Mouse (Mus musculus) midbrain, embryonic 16.5 days (tissue): Measurements from ENCODE around the gene Eml4. TPM values are rescaled to one million over a fixed set of nuclear protein-coding genes. Genes with fewer than 3 reads are reported as not detected.

Experiments used
- ATAC-seq: fragments of 200-750 bp; cut with Nextera tagmentation; 2 replicates; pipeline ENCODE4 v1.8.0; 2017; ENCODE audit warnings: moderate TSS enrichment
- H3K27ac ChIP-seq: fragments of 300-500 bp; sonication (generic); 2 replicates; pipeline ENCODE4 v1.5.1; 2014; ENCODE audit warnings: mild to moderate bottlenecking, low read length, mixed read lengths
- H3K27me3 ChIP-seq: fragments of 300-500 bp; sonication (generic); 2 replicates; pipeline ENCODE4 v1.6.1; 2014; ENCODE audit warnings: low read depth, low read length, mixed read lengths; ENCODE audit not compliant: control insufficient read depth, insufficient read depth
- H3K36me3 ChIP-seq: fragments of 300-500 bp; sonication (generic); 2 replicates; pipeline ENCODE4 v1.6.1; 2014; ENCODE audit warnings: mild to moderate bottlenecking, low read length, moderate library complexity, mixed read lengths; ENCODE audit not compliant: control insufficient read depth, insufficient read depth
- H3K4me1 ChIP-seq: fragments of 300-500 bp; sonication (generic); 2 replicates; pipeline ENCODE4 v1.6.1; 2014; ENCODE audit warnings: mild to moderate bottlenecking, low read length, mixed read lengths; ENCODE audit not compliant: control insufficient read depth, insufficient read depth
- H3K4me2 ChIP-seq: fragments of 300-500 bp; sonication (generic); 2 replicates; pipeline ENCODE4 v1.6.1; 2014; ENCODE audit warnings: mild to moderate bottlenecking, low read length, mixed read lengths
- H3K4me3 ChIP-seq: fragments of 300-500 bp; sonication (generic); 2 replicates; pipeline ENCODE4 v1.5.1; 2014; ENCODE audit warnings: low read depth, mild to moderate bottlenecking, low read length, moderate library complexity, mixed read lengths
- H3K9ac ChIP-seq: fragments of 300-500 bp; sonication (generic); 2 replicates; pipeline ENCODE4 v1.6.1; 2014; ENCODE audit warnings: low read depth, low read length, mixed read lengths
- H3K9me3 ChIP-seq: fragments of 300-500 bp; sonication (generic); replicated peaks from 2 replicates; pipeline ENCODE4 v1.6.1; 2014; ENCODE audit warnings: mild to moderate bottlenecking, low read length, mixed read lengths; ENCODE audit not compliant: control insufficient read depth, poor library complexity, severe bottlenecking
- WGBS: fragments of 180-500 bp; shearing (Covaris S2); extraction: QIAGEN DNeasy Blood & Tissue Kit; methylation state at CpG from one replicate; pipeline ENCODE4 v1.1.7; 2014; 5-methylcytosine and 5-hydroxymethylcytosine counted together
- polyA plus RNA-seq: library from polyadenylated mRNA; unstranded; fragments of >200 nt; fragmentation: Nextera tagmentation; extraction: Ambion mirVana; gene quantifications from 2 replicates; pipeline ENCODE4 v1.2.1, GENCODE M21; 2015

Eml4 gene
- polyA plus RNA-seq, 1 experiment from 2014 or later = 27.5 TPM

GRCm38 (mm10) chr17:83452451-83452850 lies 101.7 kb downstream of the Eml4 start:
- Histone ChIP-seq H3K4me2 (no peak overlapping the region), H3K27ac (no peak overlapping the region), H3K9ac (no peak overlapping the region), H3K9me3 (no peaks in the 10 kb centered on the region), H3K4me1 (no peaks in the 10 kb centered on the region), H3K4me3 (no peak overlapping the region), H3K27me3 (no peaks in the 10 kb centered on the region), H3K36me3 (peaks cover 15% of the 10 kb centered on the region)
- WGBS = 93% methylated on average over 8 of the region's 8 CpGs
- no peak for ATAC-seq

GRCm38 (mm10) chr17:83453587-83453986 lies 102.9 kb downstream of the Eml4 start:
- WGBS = 76% methylated on average over 5 of the region's 5 CpGs
- no peak for ATAC-seq
- no peaks in the 10 kb centered on the region for H3K9me3 ChIP-seq
- no peak overlapping the region for H3K4me2 ChIP-seq
- H3K27ac ChIP-seq = no peak overlapping the region
- H3K4me3 ChIP-seq = no peak overlapping the region
- no peaks in the 10 kb centered on the region for H3K4me1 ChIP-seq
- H3K36me3 ChIP-seq = peaks cover 15% of the 10 kb centered on the region
- no peaks in the 10 kb centered on the region for H3K27me3 ChIP-seq
- no peak overlapping the region for H3K9ac ChIP-seq

- ATAC-seq = no peak
- peaks cover 8% of the 10 kb centered on the region for H3K36me3 ChIP-seq
Measured at GRCm38 (mm10) chr17:83457271-83457670, 106.5 kb downstream of the Eml4 start.

GRCm38 (mm10) chr17:83465969-83466368 lies 115.2 kb downstream of the Eml4 start:
- no peaks in the 10 kb centered on the region for H3K27me3 ChIP-seq
- no peak overlapping the region for H3K27ac ChIP-seq
- H3K4me3 ChIP-seq = no peak overlapping the region
- H3K4me1 ChIP-seq = no peaks in the 10 kb centered on the region
- ATAC-seq = no peak
- no peak overlapping the region for H3K4me2 ChIP-seq
- H3K9ac ChIP-seq = no peak overlapping the region
- H3K36me3 ChIP-seq = peaks cover 7% of the 10 kb centered on the region; the same call in 1 of the 2 replicates
- 93% methylated on average over 5 of the region's 5 CpGs for WGBS
- no peaks in the 10 kb centered on the region for H3K9me3 ChIP-seq

More at GRCm38 (mm10) chr17:83457271-83457670, 106.5 kb downstream of the Eml4 start:
- no peaks in the 10 kb centered on the region for H3K4me1 ChIP-seq
- H3K9me3 ChIP-seq = no peaks in the 10 kb centered on the region
- no peak overlapping the region for H3K9ac ChIP-seq
- no peak overlapping the region for H3K4me2 ChIP-seq
- no peak overlapping the region for H3K4me3 ChIP-seq
- H3K27me3 ChIP-seq = no peaks in the 10 kb centered on the region
- no peak overlapping the region for H3K27ac ChIP-seq
- WGBS = 90% methylated on average over 1 of the region's 1 CpGs

- Histone ChIP-seq H3K4me1 (no peaks in the 10 kb centered on the region), H3K9ac (no peak overlapping the region), H3K27ac (no peak overlapping the region), H3K36me3 (peaks cover 7% of the 10 kb centered on the region; the same call in 1 of the 2 replicates), H3K27me3 (no peaks in the 10 kb centered on the region), H3K4me2 (no peak overlapping the region), H3K9me3 (no peaks in the 10 kb centered on the region), H3K4me3 (no peak overlapping the region)
- WGBS = 65% methylated on average over 6 of the region's 6 CpGs
- no peak for ATAC-seq
Measured at GRCm38 (mm10) chr17:83466697-83467251, 116.0 kb downstream of the Eml4 start.

DNA sequence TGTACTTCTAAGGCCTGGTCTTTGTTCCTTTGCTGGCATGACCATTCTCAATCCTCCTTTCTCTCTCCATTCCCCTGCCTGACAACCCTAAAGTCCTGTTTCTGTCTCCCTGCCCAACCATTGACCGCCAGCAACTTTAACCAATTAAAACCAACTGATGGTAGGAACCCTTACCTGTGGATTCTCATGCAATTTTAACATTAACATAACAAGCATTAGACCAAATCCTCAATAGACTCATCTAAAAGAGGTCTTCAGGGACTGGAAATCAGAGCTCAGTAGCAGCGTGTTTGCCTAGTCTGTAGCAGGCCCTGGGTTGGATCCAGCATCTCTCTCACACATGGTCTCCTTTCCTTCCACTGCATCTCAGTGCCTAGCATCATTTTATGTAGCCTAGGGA lies 118.9 kb downstream of the Eml4 start:
- Histone ChIP-seq H3K4me2 (no peak overlapping the region), H3K9ac (no peak overlapping the region), H3K4me3 (no peak overlapping the region), H3K36me3 (peaks cover 16% of the 10 kb centered on the region), H3K27me3 (no peaks in the 10 kb centered on the region), H3K4me1 (no peaks in the 10 kb centered on the region), H3K27ac (no peak overlapping the region), H3K9me3 (no peaks in the 10 kb centered on the region)
- WGBS = 91% methylated on average over 2 of the region's 2 CpGs
- ATAC-seq = no peak

DNA sequence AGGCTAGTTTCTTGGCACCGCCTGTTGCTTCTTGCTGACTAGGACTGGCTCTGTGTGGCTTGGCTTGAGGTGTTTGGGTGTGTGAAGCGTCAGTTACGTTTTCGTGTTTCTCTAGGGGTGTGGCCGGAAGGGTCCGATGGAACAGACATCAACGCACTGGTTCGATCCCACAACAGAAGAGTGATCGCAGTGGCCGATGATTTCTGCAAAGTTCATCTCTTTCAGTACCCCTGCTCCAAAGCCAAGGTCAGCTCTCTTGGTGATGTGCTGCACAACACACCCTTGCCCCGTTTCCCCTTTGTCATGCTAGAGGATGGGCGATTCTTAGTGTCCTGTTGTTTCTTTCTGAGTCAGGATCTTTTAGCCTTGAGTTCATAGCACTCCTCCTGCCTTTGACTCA lies 126.4 kb downstream of the Eml4 start:
- Histone ChIP-seq H3K27me3 (no peaks in the 10 kb centered on the region), H3K4me2 (no peak overlapping the region), H3K4me1 (no peaks in the 10 kb centered on the region), H3K27ac (no peak overlapping the region), H3K36me3 (peaks cover 19% of the 10 kb centered on the region), H3K9ac (no peak overlapping the region), H3K4me3 (no peak overlapping the region), H3K9me3 (no peaks in the 10 kb centered on the region)
- ATAC-seq = no peak
- WGBS = 93% methylated on average over 12 of the region's 12 CpGs

DNA sequence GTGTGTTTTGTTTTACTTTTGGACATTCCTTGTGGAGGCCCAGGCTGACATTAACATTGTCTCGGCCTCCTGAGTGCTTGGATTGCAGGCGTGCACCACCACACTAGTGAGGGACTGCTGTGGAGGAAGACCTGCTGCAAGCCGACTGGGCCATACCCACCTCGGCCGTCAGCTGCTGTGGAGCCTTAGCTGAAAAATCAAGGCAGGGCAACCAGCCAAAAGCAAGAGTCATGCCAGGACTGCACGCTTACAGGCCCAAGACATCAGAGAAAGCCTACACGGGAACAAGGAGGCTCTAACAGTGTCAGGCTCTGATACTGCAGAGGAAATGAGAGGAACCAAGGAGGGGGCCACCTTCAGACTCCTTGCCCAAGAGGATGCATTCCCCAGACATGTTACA lies 130.8 kb downstream of the Eml4 start:
- Histone ChIP-seq H3K4me1 (no peaks in the 10 kb centered on the region), H3K9ac (no peak overlapping the region), H3K27ac (no peak overlapping the region), H3K27me3 (no peaks in the 10 kb centered on the region), H3K36me3 (peaks cover 4% of the 10 kb centered on the region), H3K9me3 (no peaks in the 10 kb centered on the region), H3K4me2 (no peak overlapping the region), H3K4me3 (no peak overlapping the region)
- 0 out of 2 replicates have a peak, but pooled peaks have one; percentile 36 for ATAC-seq
- 88% methylated on average over 7 of the region's 7 CpGs for WGBS

- Histone ChIP-seq H3K4me3 (no peak overlapping the region), H3K4me2 (no peak overlapping the region), H3K27me3 (no peaks in the 10 kb centered on the region), H3K9ac (no peak overlapping the region), H3K9me3 (no peaks in the 10 kb centered on the region), H3K36me3 (peaks cover under 1% of the 10 kb centered on the region; the same call in 1 of the 2 replicates), H3K4me1 (no peaks in the 10 kb centered on the region), H3K27ac (no peak overlapping the region)
- 96% methylated on average over 7 of the region's 7 CpGs for WGBS
- ATAC-seq = no peak
Measured at GRCm38 (mm10) chr17:83482817-83483536, 132.2 kb downstream of the Eml4 start.
